Mouse (Mus musculus) hindbrain, postnatal 0 days (tissue): ENCODE results near the gene Raly. TPM values are rescaled to one million over a fixed set of nuclear protein-coding genes. Genes with fewer than 3 reads are reported as not detected.
A peak's percentile ranks its signal among the peaks of the same experiment; 100 is the strongest.

Source experiments
- ATAC-seq: fragments of 200-750 bp; cut with Nextera tagmentation; 2 replicates; pipeline ENCODE4 v1.8.0; 2017; ENCODE audit warnings: mild to moderate bottlenecking, moderate TSS enrichment, moderate library complexity
- DNase-seq: peaks from one replicate; pipeline ENCODE4 v3.0.0-alpha.2; 2015; ENCODE audit warnings: low spot score
- H3K27ac ChIP-seq: fragments of 300-500 bp; sonication (generic); 2 replicates; pipeline ENCODE4 v1.5.1; 2014; ENCODE audit warnings: mild to moderate bottlenecking
- H3K27me3 ChIP-seq: fragments of 300-500 bp; sonication (generic); 2 replicates; pipeline ENCODE4 v1.6.1; 2014; ENCODE audit warnings: low read length, mixed read lengths; ENCODE audit not compliant: insufficient read depth
- H3K36me3 ChIP-seq: fragments of 300-500 bp; sonication (generic); 2 replicates; pipeline ENCODE4 v1.6.1; 2014; ENCODE audit warnings: low read length, mixed read lengths; ENCODE audit not compliant: insufficient read depth
- H3K4me1 ChIP-seq: fragments of 300-500 bp; sonication (generic); 2 replicates; pipeline ENCODE4 v1.6.1; 2014; ENCODE audit warnings: antibody characterized with exemption, low read length, mixed read lengths; ENCODE audit not compliant: insufficient read depth
- H3K4me2 ChIP-seq: fragments of 300-500 bp; sonication (generic); 2 replicates; pipeline ENCODE4 v1.6.1; 2014; ENCODE audit warnings: low read depth, mild to moderate bottlenecking, low read length, moderate library complexity, mixed read lengths
- H3K4me3 ChIP-seq: fragments of 300-500 bp; sonication (generic); 2 replicates; pipeline ENCODE4 v1.5.1; 2014; ENCODE audit warnings: low read length
- H3K9ac ChIP-seq: fragments of 300-500 bp; sonication (generic); replicated peaks from 2 replicates; pipeline ENCODE4 v1.6.1; 2014; ENCODE audit warnings: mild to moderate bottlenecking, low read length, moderate library complexity, mixed read lengths
- H3K9me3 ChIP-seq: fragments of 300-500 bp; sonication (generic); 2 replicates; pipeline ENCODE4 v1.6.1; 2016; ENCODE audit warnings: low read length, mixed read lengths
- CTCF ChIP-seq: IDR thresholded peaks from 2 replicates; pipeline ENCODE4 v1.5.1; 2016; ENCODE audit warnings: antibody characterized with exemption, control low read depth, low read depth
- WGBS: fragments of 180-500 bp; shearing (Covaris S2); extraction: QIAGEN DNeasy Blood & Tissue Kit; methylation state at CpG from one replicate; pipeline ENCODE4 v1.1.7; 2014; 5-methylcytosine and 5-hydroxymethylcytosine counted together
- polyA plus RNA-seq: library from polyadenylated mRNA; unstranded; fragments of >200 nt; fragmentation: Nextera tagmentation; extraction: Ambion mirVana; gene quantifications from 2 replicates; pipeline ENCODE4 v1.2.1, GENCODE M21; 2015
- total RNA-seq: library from RNA; depleted of rRNA; stranded (reverse); fragments of >200 nt; gene quantifications from 2 replicates; pipeline ENCODE4 v1.2.3, GENCODE M21; 2014

Raly gene
- total and polyA plus RNA-seq, 2 experiments from 2014 or later, result 25.5 to 180 TPM

DNA sequence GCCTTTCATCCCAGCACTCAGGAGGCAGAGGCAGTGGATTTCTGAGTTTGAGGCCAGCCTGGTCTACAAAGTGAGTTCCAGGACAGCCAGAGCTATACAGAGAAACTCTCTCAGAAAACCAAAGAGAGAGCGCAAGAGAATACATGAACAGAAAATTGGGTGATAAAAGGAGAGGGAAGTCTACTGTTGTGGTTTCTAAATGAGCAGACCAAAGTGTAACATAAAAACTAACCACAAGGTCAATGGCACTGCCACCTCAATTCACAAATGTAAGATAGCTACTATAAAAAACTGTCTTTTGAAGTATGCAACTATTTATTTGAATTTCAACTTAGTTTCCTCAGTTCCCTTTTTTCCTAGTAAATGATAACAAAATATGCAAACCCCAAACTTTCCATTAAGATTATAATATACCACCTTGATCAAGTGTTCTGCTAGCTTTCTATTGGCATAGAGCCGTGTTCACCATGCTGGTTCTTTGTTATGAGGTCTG, 36.8 kb upstream of the Raly start:
- H3K27ac ChIP-seq, result no peak overlapping the region
- DNase-seq (no peak), ATAC-seq (no peak)
- no peaks in the 10 kb centered on the region for H3K9me3 ChIP-seq
- H3K27me3 ChIP-seq, result no peaks in the 10 kb centered on the region
- WGBS, result 90% methylated on average over 2 of the region's 2 CpGs
- peaks cover 12% of the 10 kb centered on the region for H3K4me1 ChIP-seq
- H3K9ac ChIP-seq, result no peak overlapping the region
- no peak overlapping the region for H3K4me2 ChIP-seq
- H3K4me3 ChIP-seq, result no peak overlapping the region
- H3K36me3 ChIP-seq, result no peaks in the 10 kb centered on the region
- no peak for TF ChIP-seq CTCF

DNA sequence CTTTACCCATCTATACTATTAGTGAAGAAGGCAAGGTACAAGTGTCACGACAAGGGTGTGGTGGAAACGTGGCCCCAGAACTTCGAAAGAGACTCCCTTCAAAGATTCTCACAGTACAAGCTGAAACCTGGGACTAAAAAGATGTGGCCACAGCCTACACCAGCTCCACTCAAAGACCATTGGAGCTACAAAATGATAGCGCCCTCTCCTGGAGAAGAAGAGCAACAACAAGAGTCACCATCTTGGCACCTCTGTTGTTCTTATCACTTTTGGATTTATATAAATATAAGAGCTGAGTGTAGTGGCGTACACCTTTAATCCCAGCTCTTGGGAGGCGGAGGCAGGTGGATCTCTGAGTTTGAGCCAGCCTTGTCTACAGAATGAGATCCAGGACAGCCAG, 35.1 kb upstream of the Raly start:
- Histone ChIP-seq H3K36me3 (no peaks in the 10 kb centered on the region), H3K9me3 (no peaks in the 10 kb centered on the region), H3K4me2 (no peak overlapping the region), H3K9ac (no peak overlapping the region), H3K27ac (no peak overlapping the region), H3K4me1 (peaks cover 3% of the 10 kb centered on the region; the same call in 1 of the 2 replicates), H3K27me3 (no peaks in the 10 kb centered on the region), H3K4me3 (no peak overlapping the region)
- ATAC-seq, result no peak
- no peak for DNase-seq
- peak; percentile 49 for TF ChIP-seq CTCF
- 63% methylated on average over 6 of the region's 6 CpGs for WGBS

GRCm38 (mm10) chr2:154757691-154758090, 33.2 kb upstream of the Raly start:
- TF ChIP-seq CTCF, result no peak

DNA sequence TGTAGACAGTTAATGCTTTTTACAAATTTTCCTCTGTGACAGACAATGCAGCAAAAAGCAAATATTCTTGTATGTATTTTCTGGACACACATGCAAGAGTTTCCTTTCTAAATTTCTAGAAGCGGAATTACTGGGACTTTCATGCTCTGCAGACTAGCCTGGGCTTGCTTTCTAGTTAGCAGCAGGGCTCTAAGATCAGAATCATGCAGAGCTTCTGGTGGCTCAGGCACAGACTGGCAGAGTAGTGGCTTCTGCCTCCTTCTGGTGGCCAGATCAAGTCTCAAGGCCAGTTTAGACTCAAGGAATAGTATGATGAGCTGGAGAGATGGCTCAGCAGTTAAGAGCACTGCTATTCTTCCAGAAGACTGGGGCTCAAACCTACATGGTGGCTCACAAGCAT, 32.4 kb upstream of the Raly start:
- H3K9ac ChIP-seq, result no peak overlapping the region
- ATAC-seq (no peak), DNase-seq (no peak)
- H3K27ac ChIP-seq, result no peak overlapping the region
- no peaks in the 10 kb centered on the region for H3K9me3 ChIP-seq
- no peaks in the 10 kb centered on the region for H3K36me3 ChIP-seq
- TF ChIP-seq CTCF, result no peak
- H3K4me1 ChIP-seq, result no peaks in the 10 kb centered on the region
- no peaks in the 10 kb centered on the region for H3K27me3 ChIP-seq
- no peak overlapping the region for H3K4me2 ChIP-seq
- no peak overlapping the region for H3K4me3 ChIP-seq
- WGBS, result 90% methylated on average over 1 of the region's 1 CpGs

More at GRCm38 (mm10) chr2:154757691-154758090, 33.2 kb upstream of the Raly start:
- H3K4me2 ChIP-seq, result no peak overlapping the region
- no peaks in the 10 kb centered on the region for H3K4me1 ChIP-seq
- no peak overlapping the region for H3K9ac ChIP-seq
- DNase-seq, result no peak
- H3K9me3 ChIP-seq, result no peaks in the 10 kb centered on the region
- no peaks in the 10 kb centered on the region for H3K36me3 ChIP-seq
- ATAC-seq, result no peak
- WGBS, result 77% methylated on average over 5 of the region's 5 CpGs
- no peaks in the 10 kb centered on the region for H3K27me3 ChIP-seq
- no peak overlapping the region for H3K27ac ChIP-seq
- no peak overlapping the region for H3K4me3 ChIP-seq

DNA sequence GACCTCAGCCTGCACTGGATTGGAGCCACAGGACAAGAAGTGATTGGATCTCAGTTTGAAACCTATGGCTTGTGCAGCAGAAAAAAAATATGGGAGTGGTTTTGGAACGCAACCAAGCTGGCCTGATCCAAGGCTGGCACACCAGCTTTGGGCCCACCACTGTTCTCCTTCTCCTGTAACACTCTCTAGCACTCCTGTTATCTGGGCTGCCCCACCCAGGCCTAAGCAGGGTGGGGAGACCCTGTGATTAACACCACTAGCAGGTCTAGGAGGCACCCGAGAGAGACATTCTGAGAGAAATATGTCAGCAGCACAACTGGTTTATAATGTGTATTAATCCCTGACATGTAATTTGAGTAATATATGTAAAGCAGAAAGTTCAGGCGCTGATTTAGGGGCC, 27.7 kb upstream of the Raly start:
- H3K4me2 ChIP-seq, result no peak overlapping the region
- H3K36me3 ChIP-seq, result no peaks in the 10 kb centered on the region
- H3K27me3 ChIP-seq, result no peaks in the 10 kb centered on the region
- no peak overlapping the region for H3K9ac ChIP-seq
- no peak overlapping the region for H3K27ac ChIP-seq
- H3K4me3 ChIP-seq, result no peak overlapping the region
- ATAC-seq, result no peak
- WGBS, result 77% methylated on average over 3 of the region's 3 CpGs
- DNase-seq, result peak; percentile 18
- no peaks in the 10 kb centered on the region for H3K9me3 ChIP-seq
- no peak for TF ChIP-seq CTCF
- no peaks in the 10 kb centered on the region for H3K4me1 ChIP-seq

- TF ChIP-seq CTCF, result peak; percentile 19
- no peak overlapping the region for H3K4me2 ChIP-seq
- H3K4me1 ChIP-seq, result no peaks in the 10 kb centered on the region
- WGBS, result 86% methylated on average over 9 of the region's 9 CpGs
- DNase-seq, result no peak
- no peaks in the 10 kb centered on the region for H3K36me3 ChIP-seq
- H3K27ac ChIP-seq, result no peak overlapping the region
- no peak overlapping the region for H3K4me3 ChIP-seq
- no peaks in the 10 kb centered on the region for H3K9me3 ChIP-seq
- no peak for ATAC-seq
- H3K27me3 ChIP-seq, result no peaks in the 10 kb centered on the region
- H3K9ac ChIP-seq, result no peak overlapping the region
These were observed 25.9 kb upstream of the Raly start for GRCm38 (mm10) chr2:154764828-154765497.

DNA sequence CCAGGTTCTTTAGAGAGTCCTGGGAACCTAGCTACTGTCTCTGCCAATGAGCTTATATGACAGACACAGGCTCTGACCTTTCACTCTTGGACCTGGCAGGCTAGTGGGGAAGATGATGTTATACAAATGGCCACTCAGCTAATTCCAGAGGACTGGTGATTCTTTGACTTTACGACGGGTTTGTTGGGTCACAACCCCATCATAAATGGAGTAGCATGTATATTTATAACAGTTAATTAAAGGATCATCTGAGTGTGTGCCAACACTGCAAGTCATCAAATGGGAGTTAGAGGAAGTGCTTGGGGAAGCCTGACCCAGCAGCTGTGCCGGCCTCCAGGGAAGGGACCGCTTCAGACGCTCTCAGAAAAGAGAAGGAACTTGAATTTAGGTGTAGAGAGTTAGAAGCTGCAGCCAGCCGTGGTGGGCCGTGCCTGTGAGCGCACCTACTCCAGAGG, 25.3 kb upstream of the Raly start:
- 82% methylated on average over 8 of the region's 8 CpGs for WGBS
- no peak for TF ChIP-seq CTCF
- ATAC-seq, result no peak
- Histone ChIP-seq H3K27me3 (no peaks in the 10 kb centered on the region), H3K36me3 (no peaks in the 10 kb centered on the region), H3K9me3 (no peaks in the 10 kb centered on the region), H3K27ac (no peak overlapping the region), H3K4me3 (no peak overlapping the region), H3K4me2 (no peak overlapping the region), H3K9ac (no peak overlapping the region), H3K4me1 (no peaks in the 10 kb centered on the region)
- DNase-seq, result no peak
